13 mouse cellular contexts compared by ENCODE assay signal in the genomic region with DNA sequence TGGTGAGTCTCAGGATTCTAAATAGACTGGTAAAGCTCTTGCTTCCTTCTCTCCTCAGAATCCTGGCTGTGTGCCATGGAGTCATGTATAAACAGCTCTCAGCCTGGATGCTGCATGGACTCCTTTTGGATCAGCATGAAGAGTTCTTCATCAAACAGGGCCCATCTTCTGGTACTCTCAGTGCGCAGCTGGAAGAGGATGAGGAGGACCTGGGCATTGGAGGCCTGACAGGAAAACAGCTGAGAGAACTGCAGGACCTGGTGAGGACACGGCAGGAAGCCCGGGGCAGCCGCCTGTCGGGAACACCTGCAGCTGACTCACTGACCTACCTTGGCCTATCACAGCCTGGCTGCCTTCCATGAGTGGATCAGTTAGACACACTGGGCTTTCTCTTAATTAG. TPM values are rescaled to one million over a fixed set of nuclear protein-coding genes. Genes with fewer than 3 reads are reported as not detected.
DNase-seq lines count a peak whose midpoint lies in the region; ATAC-seq lines count a peak whose summit lies in the region.
"Had no signal": no experiment of that assay in that cellular context is flagged by ENCODE, and none has a peak within 500 bp of the region (broad histone marks: within the 10 kb centered on the region; RNA-seq: fewer than 3 reads in every experiment).

No protein-coding gene starts in this region.

- peak; percentile 75; the same call in 1 of the 2 replicates for ATAC-seq in cerebellum, adult (ENCODE audit: insufficient number of reproducible peaks, low FRiP score, low TSS enrichment)
- ATAC-seq: intestine, embryonic 15.5 days had no signal

- no peak for DNase-seq in cerebellum, postnatal 4 days (ENCODE audit: low spot score in 2 of 2)
- DNase-seq in lung, postnatal 10 days, result peak; percentile 14
- DNase-seq in lung, postnatal 14 days, result no peak
- DNase-seq in cerebellum, adult 11 months, result peak; percentile 77
- DNase-seq in cerebellum, postnatal 10 days, result peak; percentile 55 to 70
- no peak for DNase-seq in adrenal gland, adult 2 months
- DNase-seq in urinary bladder, postnatal 10 days (ENCODE audit: low spot score), result no peak
- DNase-seq: gastrocnemius, adult 2 months; liver, embryonic 13.5 days; right cerebral cortex, adult 18-20 months; thymus, postnatal 25 days had no signal

RNA-seq across cellular contexts. Expression of a gene that starts 12.5 kb away (rescaled TPM):
- 10 to 100 TPM; 13.5 to 19.6 TPM for total RNA-seq in adrenal gland, adult 2 months (2021)
- polyA plus RNA-seq in adrenal gland, adult 2 months (2012; rRNA removed), result 2.6 and 3.1 TPM in 2 replicates

RNA-seq across cellular contexts. Expression of a gene that starts 13.0 kb away (rescaled TPM):
- 10 to 100 TPM; 38.6 to 42.4 TPM for total RNA-seq in adrenal gland, adult 2 months (2021)
- 28.4 and 42.1 TPM in 2 replicates for polyA plus RNA-seq in adrenal gland, adult 2 months (2012; rRNA removed)

RNA-seq across cellular contexts. Expression of a gene that starts 43.0 kb away (rescaled TPM):
- 10 to 100 TPM in 1 of 2 experiments, 1 to 10 TPM in 1; 7.0 to 11.8 TPM for total RNA-seq in adrenal gland, adult 2 months (2021)
- 17.9 and 18.1 TPM in 2 replicates for polyA plus RNA-seq in adrenal gland, adult 2 months (2012; rRNA removed)

RNA-seq across cellular contexts. Expression of a gene that starts 43.2 kb away (rescaled TPM):
- total RNA-seq in adrenal gland, adult 2 months (2021), result 10 to 100 TPM; 19.1 to 20.6 TPM
- 11.7 and 12.8 TPM in 2 replicates for polyA plus RNA-seq in adrenal gland, adult 2 months (2012; rRNA removed)

Comparison
In these comparisons a context has a peak if more than half of its experiments do, and no peak if none do; other contexts are left out.
1. DNase-seq: peak in lung, postnatal 10 days (single experiment), cerebellum, adult 11 months (single experiment) and cerebellum, postnatal 10 days (2 of 2); none in cerebellum, postnatal 4 days (0 of 2), lung, postnatal 14 days (single experiment), adrenal gland, adult 2 months (single experiment) and urinary bladder, postnatal 10 days (single experiment).